Mouse (Mus musculus) cerebellum, adult 9-11 months (tissue): ENCODE results near the gene Npr3.
"Not testable (repeated sequence)": the region's sequence is repeated elsewhere in the genome, so short reads cannot be mapped to it uniquely, and the experiment has no call there.

Source experiments
- DNase-seq: peaks from one replicate; pipeline ENCODE4 v3.0.0; 2022

The Npr3 gene

DNA sequence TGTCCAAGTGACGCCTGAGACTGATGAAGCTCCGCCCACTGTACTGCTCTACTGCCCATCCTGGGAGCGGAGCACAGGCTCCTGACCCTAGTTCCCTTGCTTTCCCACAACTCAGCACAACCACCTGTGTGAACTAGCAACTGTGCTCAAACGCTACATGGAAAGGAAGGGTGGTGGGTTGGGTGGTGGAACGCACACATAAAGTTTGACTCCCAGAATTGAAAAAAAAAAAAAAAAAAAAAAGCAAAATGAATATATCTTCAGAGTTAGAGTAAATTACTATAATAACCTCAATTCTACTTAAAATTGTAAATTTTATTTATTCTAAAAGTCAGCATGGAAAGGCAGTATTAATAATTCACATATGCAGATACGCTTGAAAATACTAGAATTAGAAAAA is 25.3 kb downstream of the Npr3 start:
- DNase-seq = no peak

DNA sequence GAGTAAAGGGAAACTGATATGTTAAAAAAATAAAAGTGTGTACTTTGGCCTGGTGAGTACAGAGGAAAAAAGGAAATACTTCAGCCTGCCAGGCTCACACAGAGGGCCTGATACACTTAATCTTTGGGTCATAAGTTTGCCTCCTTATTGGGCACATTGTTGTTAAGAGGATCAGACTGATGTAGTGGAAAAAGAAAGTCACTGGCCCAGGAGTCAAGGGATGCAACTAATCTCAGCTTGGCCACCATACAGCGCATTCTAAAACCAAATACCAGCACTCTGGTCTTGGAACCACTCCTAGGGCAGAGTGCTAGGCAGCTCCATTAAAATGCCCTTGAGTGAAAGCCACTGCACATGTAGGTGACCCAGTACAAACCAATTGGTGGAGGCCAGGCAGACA is 28.8 kb downstream of the Npr3 start:
- DNase-seq = no peak

DNA sequence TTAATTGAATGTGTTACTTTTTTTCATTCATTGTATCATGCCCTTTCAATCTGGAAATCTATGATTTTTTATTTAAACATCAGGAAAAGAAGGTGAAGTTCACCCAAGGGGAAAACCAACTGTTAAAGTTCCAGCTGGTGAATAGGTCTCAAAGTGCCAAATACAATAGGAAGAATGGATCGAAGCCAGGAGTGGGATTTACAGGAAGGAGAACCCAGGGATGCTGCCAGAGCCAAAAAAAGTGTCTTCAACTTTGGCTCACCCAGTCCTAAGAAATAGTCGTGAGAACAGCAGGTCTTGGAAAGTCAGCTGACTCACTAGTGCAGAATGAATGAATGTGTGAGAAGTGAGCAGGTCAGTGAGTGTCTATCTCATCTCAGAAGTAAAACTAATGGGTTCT is 29.8 kb downstream of the Npr3 start:
- no peak for DNase-seq

DNA sequence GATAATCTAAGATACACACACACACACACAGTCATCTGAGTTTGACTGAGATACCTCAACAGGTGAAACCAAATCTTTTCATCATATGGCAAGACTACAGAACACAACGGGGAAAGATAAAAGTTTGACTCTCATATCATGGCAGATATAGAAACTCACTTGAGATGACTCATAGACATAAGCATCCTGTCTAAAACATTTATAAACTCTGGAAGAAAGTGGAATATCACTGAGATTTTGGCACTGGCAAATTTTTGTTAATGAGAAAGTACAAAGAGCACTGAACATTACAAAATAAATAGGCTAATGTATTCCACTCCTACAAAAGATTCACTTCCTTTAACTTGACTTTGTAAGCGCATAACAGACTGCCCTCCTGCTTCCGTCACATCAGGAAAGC is 40.2 kb downstream of the Npr3 start:
- no peak for DNase-seq

DNA sequence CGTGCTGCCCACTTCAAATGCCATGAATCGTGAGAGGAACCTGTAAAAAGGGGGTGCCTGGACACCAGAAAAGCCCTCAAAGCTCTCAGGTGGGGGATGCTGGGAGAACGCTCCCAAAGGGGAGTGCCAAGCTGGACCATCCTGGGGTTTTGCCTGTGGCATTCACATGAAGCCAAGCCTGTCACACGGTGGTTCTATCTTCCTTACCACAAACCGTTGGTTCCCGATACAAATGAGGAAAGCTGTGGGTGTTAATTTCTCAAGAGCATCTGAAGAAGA is 43.6 kb downstream of the Npr3 start:
- no peak for DNase-seq

DNA sequence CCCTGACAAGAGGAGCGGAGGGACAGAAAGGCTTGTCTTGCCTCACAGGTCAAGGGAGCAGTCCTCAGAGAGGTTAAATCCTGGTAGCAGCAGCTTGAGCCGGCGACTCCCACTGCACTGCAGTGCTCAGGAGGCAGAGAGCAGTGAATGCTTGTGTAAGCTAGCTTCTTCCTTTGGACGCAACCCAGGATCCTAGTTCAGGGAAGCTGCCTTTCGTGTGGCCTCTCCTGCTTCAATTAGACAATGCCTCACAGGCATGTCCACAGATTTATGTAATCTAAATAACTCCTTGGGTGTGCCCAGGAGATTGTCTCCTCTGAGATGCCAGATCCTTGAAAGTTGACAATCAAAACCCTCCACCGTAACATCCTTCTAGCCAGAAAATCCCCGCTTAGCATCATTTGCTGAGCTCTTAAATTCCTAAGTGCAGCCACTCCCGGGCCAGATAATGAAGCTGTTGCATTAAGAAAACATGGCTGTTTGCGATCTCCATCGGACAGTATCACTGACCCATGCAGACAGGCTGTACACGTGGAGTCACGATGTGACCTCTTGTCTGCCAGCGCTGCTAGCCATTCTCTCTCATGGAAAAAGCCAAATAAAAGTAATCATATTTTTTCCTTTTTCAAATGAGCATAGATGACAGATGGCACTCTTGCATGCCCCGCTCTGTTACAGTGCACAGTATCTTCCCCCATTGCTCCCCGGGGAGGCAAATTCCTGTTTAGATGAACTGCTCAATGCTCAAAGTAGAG is 44.1 kb downstream of the Npr3 start:
- DNase-seq = no peak

GRCm38 (mm10) chr15:11862253-11862652 is 44.8 kb downstream of the Npr3 start:
- no peak for DNase-seq

GRCm38 (mm10) chr15:11860259-11860658 is 46.8 kb downstream of the Npr3 start:
- no peak for DNase-seq

DNA sequence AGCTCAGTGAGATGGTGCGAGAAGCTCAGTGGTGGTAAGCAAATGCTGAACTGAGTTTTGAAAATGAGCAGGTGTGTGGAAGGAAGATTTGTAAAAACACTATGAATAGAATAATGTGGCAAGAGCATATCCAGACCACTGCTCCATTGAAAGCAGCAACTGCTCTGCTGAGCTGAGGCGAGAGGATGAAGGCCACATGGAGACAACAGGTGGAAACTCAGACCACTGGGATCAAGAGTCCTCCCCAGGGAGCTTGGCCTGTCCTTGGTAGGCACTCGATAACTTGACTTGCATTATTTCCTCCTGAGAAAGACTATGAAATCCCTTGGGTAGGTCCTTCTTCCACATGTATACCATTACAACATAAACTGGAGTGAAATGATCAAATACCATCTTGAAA is 47.3 kb downstream of the Npr3 start:
- no peak for DNase-seq

- no peak for DNase-seq
Measured at GRCm38 (mm10) chr15:11858411-11858810, 48.7 kb downstream of the Npr3 start.

DNA sequence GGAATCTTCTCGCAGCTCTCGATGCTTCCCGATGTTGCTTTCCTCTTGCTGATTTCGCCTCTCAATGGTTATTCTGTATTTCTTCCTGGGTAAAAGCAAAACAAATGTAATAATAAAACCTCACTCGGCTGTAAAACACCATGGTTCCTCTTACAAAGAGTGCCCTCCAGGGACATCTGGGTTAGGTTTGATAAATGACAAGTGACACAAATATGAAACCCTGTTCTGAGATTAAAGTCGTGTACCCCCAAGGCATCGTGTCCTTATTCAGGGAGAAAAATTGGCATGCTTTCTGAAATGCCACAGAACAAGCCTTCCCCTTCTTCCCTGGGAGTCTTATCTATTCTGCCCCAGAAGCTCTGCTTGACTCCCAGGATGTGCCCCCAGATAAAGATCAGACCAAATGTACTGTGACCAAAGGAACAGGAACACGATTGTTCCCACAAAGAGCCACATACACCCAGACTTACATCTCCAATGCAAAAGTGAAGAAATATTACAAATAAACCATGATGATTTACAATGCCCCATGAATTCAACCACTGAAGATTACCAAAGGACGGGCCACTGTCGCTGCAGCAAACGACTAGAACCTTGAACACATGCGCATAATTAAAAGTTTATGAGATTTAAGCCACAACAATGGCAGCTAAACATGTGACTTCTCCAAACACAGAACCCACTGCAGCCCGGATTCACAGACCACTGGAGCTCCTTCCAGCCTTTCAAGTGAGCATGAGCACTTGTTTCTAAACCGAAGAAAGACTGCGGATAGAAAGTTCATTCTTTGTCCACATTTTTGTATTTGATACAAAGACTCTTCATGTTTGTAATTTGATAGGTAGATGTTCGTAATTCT is 61.7 kb downstream of the Npr3 start:
- no peak for DNase-seq

GRCm38 (mm10) chr15:11844115-11844514 is 63.0 kb downstream of the Npr3 start:
- DNase-seq = no peak

DNA sequence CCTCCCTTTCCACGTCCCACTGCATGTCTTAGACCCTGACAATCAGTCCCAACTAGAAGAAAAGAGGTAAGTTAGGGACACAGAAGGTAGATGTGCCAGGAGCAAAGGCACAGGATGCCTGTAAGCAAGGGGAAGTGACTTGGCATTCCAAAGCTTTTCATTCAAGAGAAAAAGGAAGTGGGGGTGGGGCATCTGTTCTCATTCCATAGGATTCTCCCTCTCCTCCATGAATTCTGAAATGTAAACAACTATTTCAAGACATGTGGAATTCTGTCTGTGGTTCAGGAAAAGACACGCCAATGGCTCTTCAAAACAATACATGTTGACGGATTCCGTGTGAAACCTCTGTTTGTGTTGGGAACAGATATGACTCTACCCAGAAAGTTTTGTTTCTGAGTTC is 65.3 kb downstream of the Npr3 start:
- DNase-seq = no peak

DNA sequence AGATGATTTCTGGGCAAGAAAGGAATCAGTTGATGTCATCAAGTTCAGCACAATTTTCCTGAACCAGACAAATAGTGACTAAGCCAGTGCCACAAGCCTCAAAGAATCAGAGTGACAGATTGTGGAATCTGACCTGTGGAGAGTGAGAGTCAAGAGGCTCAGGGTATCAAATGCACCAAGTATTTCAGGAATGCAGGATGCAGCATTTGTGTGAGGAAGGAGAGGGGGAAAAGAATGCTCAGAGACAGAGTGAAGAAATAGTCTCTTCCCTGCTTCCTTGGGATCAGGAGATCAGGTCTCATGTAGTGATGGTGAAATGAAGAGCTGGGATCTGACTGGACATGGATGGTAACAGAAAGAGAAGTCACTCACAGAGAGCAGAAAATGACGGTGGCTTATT is 71.2 kb downstream of the Npr3 start:
- DNase-seq = no peak

DNA sequence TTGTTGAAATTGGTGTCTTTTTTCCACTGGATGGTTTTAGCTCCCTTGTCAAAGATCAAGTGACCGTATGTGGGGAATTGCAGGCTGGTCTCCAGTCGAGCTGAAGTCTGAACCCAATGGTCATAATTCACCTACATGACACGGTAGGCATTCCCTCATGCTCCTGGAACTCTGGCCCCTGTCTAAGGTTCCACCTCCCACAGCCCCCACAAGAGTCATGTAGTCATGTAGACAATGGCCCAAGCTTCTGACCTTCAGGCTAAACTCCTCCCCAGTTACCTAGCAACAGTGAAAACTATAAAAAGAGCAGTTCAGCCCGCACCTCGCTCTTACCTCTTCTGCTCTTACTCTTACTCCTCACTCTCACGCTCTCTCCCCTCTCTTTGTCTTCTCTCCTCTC is 84.7 kb downstream of the Npr3 start:
- not testable (repeated sequence) for DNase-seq

GRCm38 (mm10) chr15:11815551-11815950 is 91.5 kb downstream of the Npr3 start:
- DNase-seq = no peak

DNA sequence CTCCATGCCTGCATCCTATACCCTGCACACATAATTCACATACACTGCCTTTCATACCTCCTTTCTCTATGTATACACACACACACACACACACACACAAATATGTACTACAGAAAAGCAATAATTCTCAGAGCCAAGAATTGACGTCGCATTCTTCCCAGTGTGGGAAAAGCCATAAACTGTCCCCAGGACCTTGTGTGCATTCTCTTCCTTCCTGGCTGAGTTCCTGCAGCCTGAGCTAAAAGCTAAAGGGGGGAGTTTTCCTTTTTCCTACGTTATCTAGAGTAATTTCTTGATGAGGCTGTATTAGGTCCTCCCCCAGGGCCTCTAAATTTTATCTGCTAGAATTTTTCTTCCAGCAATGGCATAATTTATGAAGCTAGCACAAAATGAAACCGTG is 103.5 kb downstream of the Npr3 start:
- no peak for DNase-seq

DNA sequence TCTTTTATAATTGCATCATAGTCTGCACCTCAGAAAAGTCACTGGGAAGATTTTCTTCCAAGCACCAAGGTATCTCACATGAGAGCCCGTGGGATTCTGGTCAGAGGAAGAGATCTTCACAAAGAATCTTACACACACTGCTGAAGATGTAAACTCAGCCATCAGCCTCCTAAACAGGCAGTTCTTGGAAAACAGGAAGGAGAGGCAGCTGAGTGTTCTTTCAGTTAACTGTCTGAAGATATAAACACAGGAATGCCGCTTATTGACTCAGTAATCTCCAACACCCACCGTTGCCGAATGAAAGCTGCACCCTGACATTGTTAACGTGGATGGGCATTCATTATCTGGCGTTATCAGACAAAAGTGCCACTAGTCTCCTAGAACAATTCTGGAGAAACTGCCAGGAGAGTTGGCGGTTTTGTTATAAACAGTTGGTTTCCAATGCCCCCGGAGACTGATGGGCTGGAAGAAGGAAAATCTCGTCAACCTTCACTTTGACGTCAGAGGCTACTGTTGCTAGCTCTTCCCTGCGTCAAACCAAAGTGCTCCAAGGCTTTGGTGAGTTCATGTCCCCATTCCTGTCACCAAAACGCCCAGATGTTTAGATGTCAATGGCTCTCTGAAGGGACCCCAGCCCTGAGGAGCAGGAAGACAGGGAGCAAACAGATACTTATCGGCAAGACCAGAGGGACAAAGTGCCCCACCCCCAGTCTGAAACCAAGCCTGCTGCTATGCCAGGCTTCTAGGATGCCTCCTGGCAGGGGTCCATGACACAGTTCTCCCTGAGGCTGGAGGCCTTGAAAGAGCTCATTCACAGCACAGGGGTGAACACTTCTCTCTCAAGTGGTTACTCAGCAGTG is 105.0 kb downstream of the Npr3 start:
- no peak for DNase-seq

DNA sequence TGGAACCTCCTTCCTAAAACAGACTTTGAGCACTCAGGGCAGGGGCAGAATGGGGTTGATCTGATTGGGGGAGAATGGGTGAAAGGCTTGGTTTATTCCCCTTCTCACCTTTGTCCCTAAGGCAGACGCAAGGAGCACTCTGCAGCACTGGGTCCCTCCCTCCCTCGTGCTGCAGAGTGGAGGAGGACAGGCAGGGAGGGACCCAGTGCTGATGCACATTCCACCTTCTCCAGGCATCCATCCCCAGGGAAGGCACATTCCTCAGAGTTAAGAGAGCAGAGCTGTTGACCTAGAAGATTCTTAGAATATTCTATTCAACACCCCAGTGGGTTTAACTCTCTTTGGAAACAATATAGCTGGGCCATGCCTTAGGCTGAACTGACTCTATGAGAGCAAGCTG is 112.5 kb downstream of the Npr3 start:
- no peak for DNase-seq
